ENCODE assay signal across 9 mouse cellular contexts in the genomic region with DNA sequence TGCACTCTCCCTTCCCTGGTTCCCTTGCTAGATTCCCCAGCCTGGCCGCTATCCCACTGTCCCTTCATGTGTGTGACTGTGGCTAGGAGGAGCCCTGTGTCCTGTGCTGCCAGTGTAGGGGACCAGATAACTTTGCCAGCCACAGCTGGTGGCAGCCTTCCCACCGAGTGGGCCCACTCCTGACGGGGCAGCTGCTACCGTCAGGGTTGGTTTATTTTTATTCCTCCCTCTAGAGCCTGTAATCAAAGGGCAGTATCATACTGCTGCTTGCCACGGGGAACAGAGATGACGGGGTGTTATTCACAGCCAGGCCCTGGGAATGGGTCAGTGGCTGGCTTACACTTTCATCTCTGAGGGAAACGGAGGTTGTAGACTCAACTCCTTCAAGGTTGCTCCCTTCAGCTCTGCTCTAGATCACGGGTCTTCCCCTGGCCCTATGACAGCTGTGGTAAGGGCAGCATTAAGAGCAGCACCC. TPM values are rescaled to one million over a fixed set of nuclear protein-coding genes. Genes with fewer than 3 reads are reported as not detected.
DNase-seq lines count a peak whose midpoint lies in the region; ATAC-seq and TF ChIP-seq lines count a peak whose summit lies in the region.
"Had no signal": no experiment of that assay in that cellular context is flagged by ENCODE, and none has a peak within 500 bp of the region (broad histone marks: within the 10 kb centered on the region; RNA-seq: fewer than 3 reads in every experiment).

No protein-coding gene starts in this region.

- H3K4me2 ChIP-seq in forebrain, embryonic 12.5 days, result no peak overlapping the region
- no peak overlapping the region for H3K4me2 ChIP-seq in forebrain, embryonic 14.5 days (ENCODE audit: low read length)
- H3K4me2 ChIP-seq in kidney, postnatal 0 days (ENCODE audit: low read length), result no peak overlapping the region

- DNase-seq in forebrain, embryonic 14.5 days (ENCODE audit: low spot score), result no peak
- peak; percentile 40 for DNase-seq in 3134 (ENCODE audit: extremely low read depth, insufficient read length, low spot score)
- DNase-seq in gastrocnemius, postnatal 25 days, result peak; percentile 59
- DNase-seq in kidney, postnatal 0 days (ENCODE audit: low spot score), result no peak
- DNase-seq in adrenal gland, adult 18-20 months (ENCODE audit: low spot score in 2 of 2), result no peak
- DNase-seq in cerebellum, postnatal 25 days, result no peak
- DNase-seq in retina, embryonic 14.5 days (ENCODE audit: low spot score), result no peak
- DNase-seq: cerebellum, adult 18-20 months had no signal

- H3K9ac ChIP-seq in forebrain, embryonic 12.5 days, result no peak overlapping the region
- H3K9ac ChIP-seq in forebrain, embryonic 14.5 days (ENCODE audit: low read length), result no peak overlapping the region
- H3K9ac ChIP-seq in kidney, postnatal 0 days (ENCODE audit: low read depth, low read length), result no peak overlapping the region

- WGBS in forebrain, embryonic 12.5 days, result 56% methylated on average over 8 of the region's 8 CpGs
- 43% methylated on average over 8 of the region's 8 CpGs for WGBS in forebrain, embryonic 14.5 days
- 21% methylated on average over 8 of the region's 8 CpGs for WGBS in kidney, postnatal 0 days

- no peaks in the 10 kb centered on the region for H3K27me3 ChIP-seq in forebrain, embryonic 12.5 days
- H3K27me3 ChIP-seq in forebrain, embryonic 14.5 days (replicated peaks; ENCODE audit: control insufficient read depth, insufficient read depth, low read length), result no peaks in the 10 kb centered on the region
- no peaks in the 10 kb centered on the region for H3K27me3 ChIP-seq in kidney, postnatal 0 days (ENCODE audit: insufficient read depth, low read length)

- no peak for ATAC-seq in forebrain, embryonic 12.5 days (ENCODE audit: low FRiP score)
- ATAC-seq in forebrain, embryonic 14.5 days, result no peak
- no peak for ATAC-seq in kidney, postnatal 0 days (replicated peaks; ENCODE audit: low FRiP score, low read depth)

- H3K4me1 ChIP-seq in forebrain, embryonic 12.5 days, result peaks cover 75% of the 10 kb centered on the region
- H3K4me1 ChIP-seq in forebrain, embryonic 14.5 days (ENCODE audit: control insufficient read depth, insufficient read depth, low read length), result peaks cover 25% of the 10 kb centered on the region
- H3K4me1 ChIP-seq in kidney, postnatal 0 days (replicated peaks; ENCODE audit: insufficient read depth, low read length), result peaks cover 37% of the 10 kb centered on the region

- peak overlapping the region; percentile 43; the same call in 1 of the 2 replicates for H3K27ac ChIP-seq in forebrain, embryonic 12.5 days
- H3K27ac ChIP-seq in forebrain, embryonic 14.5 days (ENCODE audit: low read depth, low read length), result no peak overlapping the region
- H3K27ac ChIP-seq in kidney, postnatal 0 days, result peak overlapping the region; percentile 77

- H3K9me3 ChIP-seq in forebrain, embryonic 12.5 days, result no peaks in the 10 kb centered on the region
- no peaks in the 10 kb centered on the region for H3K9me3 ChIP-seq in forebrain, embryonic 14.5 days (replicated peaks; ENCODE audit: control insufficient read depth, low read length)
- H3K9me3 ChIP-seq in kidney, postnatal 0 days (replicated peaks; ENCODE audit: low read length), result no peaks in the 10 kb centered on the region

- no peak for TF ChIP-seq CTCF in kidney, postnatal 0 days (IDR thresholded peaks at IDR 0.05; ENCODE audit: low read depth)

- H3K4me3 ChIP-seq in forebrain, embryonic 12.5 days (replicated peaks), result no peak overlapping the region
- H3K4me3 ChIP-seq in forebrain, embryonic 14.5 days (ENCODE audit: low read depth, low read length), result no peak overlapping the region
- no peak overlapping the region for H3K4me3 ChIP-seq in kidney, postnatal 0 days (replicated peaks; ENCODE audit: low read depth, low read length)

- H3K36me3 ChIP-seq in forebrain, embryonic 12.5 days (replicated peaks), result no peaks in the 10 kb centered on the region
- no peaks in the 10 kb centered on the region for H3K36me3 ChIP-seq in forebrain, embryonic 14.5 days (ENCODE audit: control insufficient read depth, insufficient read depth, low read length)
- H3K36me3 ChIP-seq in kidney, postnatal 0 days (ENCODE audit: insufficient read depth, low read length), result no peaks in the 10 kb centered on the region

RNA-seq across cellular contexts. Expression of gene Rab11fip4, which starts 53.7 kb away (rescaled TPM):
- polyA plus RNA-seq in forebrain, embryonic 12.5 days (2016; fragmentation: Nextera tagmentation; extraction: Ambion mirVana), result 25.6 and 26.8 TPM in 2 replicates
- polyA plus RNA-seq in forebrain, embryonic 14.5 days (2014; fragmentation: Nextera tagmentation; extraction: Ambion mirVana), result 13.2 and 16.6 TPM in 2 replicates
- total RNA-seq in gastrocnemius, postnatal 25 days (2021), result 1 to 10 TPM in 1 of 2 experiments, under 1 TPM in 1; 0.99 to 1.8 TPM
- polyA plus RNA-seq in kidney, postnatal 0 days (2015; fragmentation: Nextera tagmentation; extraction: Ambion mirVana), result 9.1 TPM in 2 replicates
- 1 to 10 TPM; 2.0 to 4.3 TPM for total RNA-seq in adrenal gland, adult 18-20 months (2021)

Comparison
In these comparisons a context has a peak if more than half of its experiments do, and no peak if none do; other contexts are left out.
1. DNase-seq: peak in 3134 (single experiment) and gastrocnemius, postnatal 25 days (single experiment); none in forebrain, embryonic 14.5 days (single experiment), kidney, postnatal 0 days (single experiment), adrenal gland, adult 18-20 months (0 of 2), cerebellum, postnatal 25 days (0 of 2) and retina, embryonic 14.5 days (single experiment).